Mouse (Mus musculus) lung, embryonic 14.5 days (tissue): Measurements from ENCODE around the gene Zfp712. TPM values are rescaled to one million over a fixed set of nuclear protein-coding genes. Genes with fewer than 3 reads are reported as not detected.

Source experiments
- ATAC-seq: fragments of 200-750 bp; cut with Nextera tagmentation; 2 replicates; pipeline ENCODE4 v1.8.0; 2017; ENCODE audit warnings: mild to moderate bottlenecking, moderate TSS enrichment, moderate library complexity; ENCODE audit not compliant: insufficient read depth
- DNase-seq: peaks from one replicate; pipeline ENCODE4 v3.0.0-alpha.2; 2015
- H3K27ac ChIP-seq: fragments of 300-500 bp; sonication (generic); 2 replicates; pipeline ENCODE4 v1.5.1; 2014; ENCODE audit warnings: low read depth, mild to moderate bottlenecking, moderate library complexity
- H3K27me3 ChIP-seq: fragments of 300-500 bp; sonication (generic); 2 replicates; pipeline ENCODE4 v1.6.1; 2014; ENCODE audit warnings: low read length, control low read depth; ENCODE audit not compliant: insufficient read depth
- H3K36me3 ChIP-seq: fragments of 300-500 bp; sonication (generic); 2 replicates; pipeline ENCODE4 v1.6.1; 2014; ENCODE audit warnings: control low read depth; ENCODE audit not compliant: insufficient read depth
- H3K4me1 ChIP-seq: fragments of 300-500 bp; sonication (generic); 2 replicates; pipeline ENCODE4 v1.6.1; 2014; ENCODE audit warnings: antibody characterized with exemption, control low read depth; ENCODE audit not compliant: insufficient read depth
- H3K4me2 ChIP-seq: fragments of 300-500 bp; sonication (generic); 2 replicates; pipeline ENCODE4 v1.6.1; 2014; ENCODE audit warnings: mild to moderate bottlenecking
- H3K4me3 ChIP-seq: fragments of 300-500 bp; sonication (generic); 2 replicates; pipeline ENCODE4 v1.5.1; 2014; ENCODE audit warnings: low read depth, low read length
- H3K9ac ChIP-seq: fragments of 300-500 bp; sonication (generic); 2 replicates; pipeline ENCODE4 v1.6.1; 2014
- H3K9me3 ChIP-seq: fragments of 300-500 bp; sonication (generic); 2 replicates; pipeline ENCODE4 v1.6.1; 2016; ENCODE audit warnings: low read depth, low read length, control low read depth
- CTCF ChIP-seq: IDR thresholded peaks from 2 replicates; pipeline ENCODE4 v1.5.1; 2016; ENCODE audit warnings: antibody characterized with exemption, low read depth
- WGBS: fragments of 180-500 bp; shearing (Covaris S2); extraction: QIAGEN DNeasy Blood & Tissue Kit; methylation state at CpG from one replicate; pipeline ENCODE4 v1.1.7; 2014; 5-methylcytosine and 5-hydroxymethylcytosine counted together
- polyA plus RNA-seq: library from polyadenylated mRNA; unstranded; fragments of >200 nt; fragmentation: Nextera tagmentation; extraction: Ambion mirVana; gene quantifications from 2 replicates; pipeline ENCODE4 v1.2.1, GENCODE M21; 2014

The Zfp712 gene
- polyA plus RNA-seq, 1 experiment from 2014 or later, result 3.6 TPM

- H3K27ac ChIP-seq, result peak overlapping the region; percentile 92
- ATAC-seq (peak; percentile 100), DNase-seq (peak; percentile 90)
- H3K9ac ChIP-seq, result peak overlapping the region; percentile 68
- H3K4me2 ChIP-seq, result peak overlapping the region; percentile 68
- H3K27me3 ChIP-seq, result no peaks in the 10 kb centered on the region
- H3K4me3 ChIP-seq, result peak overlapping the region; percentile 55
- under 1% methylated on average over 24 of the region's 24 CpGs for WGBS
- no peaks in the 10 kb centered on the region for H3K9me3 ChIP-seq
- 0 out of 2 replicates have a peak, but pooled peaks cover 2% of the 10 kb centered on the region for H3K36me3 ChIP-seq
- TF ChIP-seq CTCF, result 0 out of 2 replicates have a peak, but pooled peaks have one; percentile 1
- H3K4me1 ChIP-seq, result 0 out of 2 replicates have a peak, but pooled peaks cover 5% of the 10 kb centered on the region
Measured at GRCm38 (mm10) chr13:67081142-67081713, 20.3 kb upstream of the Zfp712 start.

GRCm38 (mm10) chr13:67077244-67077643, 16.3 kb upstream of the Zfp712 start:
- ATAC-seq (no peak), DNase-seq (no peak)
- WGBS, result 97% methylated on average over 2 of the region's 2 CpGs
- H3K4me2 ChIP-seq, result no peak overlapping the region
- 0 out of 2 replicates have a peak, but pooled peaks cover 5% of the 10 kb centered on the region for H3K4me1 ChIP-seq
- no peak for TF ChIP-seq CTCF
- no peak overlapping the region for H3K9ac ChIP-seq
- no peak overlapping the region for H3K4me3 ChIP-seq
- peaks cover 12% of the 10 kb centered on the region; the same call in 1 of the 2 replicates for H3K9me3 ChIP-seq
- peaks cover 25% of the 10 kb centered on the region for H3K36me3 ChIP-seq
- no peak overlapping the region for H3K27ac ChIP-seq
- H3K27me3 ChIP-seq, result no peaks in the 10 kb centered on the region

GRCm38 (mm10) chr13:67072786-67073185, 11.8 kb upstream of the Zfp712 start:
- Histone ChIP-seq H3K36me3 (peaks cover 47% of the 10 kb centered on the region), H3K4me1 (no peaks in the 10 kb centered on the region), H3K9me3 (peaks cover 32% of the 10 kb centered on the region), H3K27me3 (no peaks in the 10 kb centered on the region), H3K27ac (no peak overlapping the region), H3K4me2 (no peak overlapping the region), H3K9ac (no peak overlapping the region), H3K4me3 (no peak overlapping the region)
- DNase-seq (no peak), ATAC-seq (no peak)
- 93% methylated on average over 2 of the region's 2 CpGs for WGBS
- TF ChIP-seq CTCF, result no peak

GRCm38 (mm10) chr13:67065386-67065785, 4.4 kb upstream of the Zfp712 start:
- WGBS, result 86% methylated on average over 8 of the region's 8 CpGs

GRCm38 (mm10) chr13:67062427-67062826, 1.5 kb upstream of the Zfp712 start:
- no peak for TF ChIP-seq CTCF
- Histone ChIP-seq H3K27ac (no peak overlapping the region), H3K9ac (no peak overlapping the region), H3K36me3 (no peaks in the 10 kb centered on the region), H3K4me3 (no peak overlapping the region), H3K4me2 (no peak overlapping the region), H3K4me1 (no peaks in the 10 kb centered on the region), H3K27me3 (no peaks in the 10 kb centered on the region), H3K9me3 (peaks cover 3% of the 10 kb centered on the region; the same call in 1 of the 2 replicates)
- 53% methylated on average over 7 of the region's 7 CpGs for WGBS
- DNase-seq (no peak), ATAC-seq (no peak)

More at GRCm38 (mm10) chr13:67065386-67065785, 4.4 kb upstream of the Zfp712 start:
- Histone ChIP-seq H3K36me3 (peaks cover 16% of the 10 kb centered on the region), H3K4me1 (no peaks in the 10 kb centered on the region), H3K27me3 (no peaks in the 10 kb centered on the region), H3K4me2 (no peak overlapping the region), H3K4me3 (no peak overlapping the region), H3K9me3 (peaks cover 16% of the 10 kb centered on the region), H3K27ac (no peak overlapping the region), H3K9ac (no peak overlapping the region)
- ATAC-seq, result no peak
- DNase-seq, result no peak
- TF ChIP-seq CTCF, result no peak

- Histone ChIP-seq H3K27me3 (no peaks in the 10 kb centered on the region), H3K9me3 (no peaks in the 10 kb centered on the region), H3K9ac (peak overlapping the region; percentile 63), H3K4me3 (peak overlapping the region; percentile 61), H3K36me3 (no peaks in the 10 kb centered on the region), H3K27ac (peak overlapping the region; percentile 90; the same call in 1 of the 2 replicates), H3K4me2 (peak overlapping the region; percentile 82), H3K4me1 (no peaks in the 10 kb centered on the region)
- peak; percentile 25 for DNase-seq
- 3% methylated on average over 12 of the region's 12 CpGs for WGBS
- no peak for TF ChIP-seq CTCF
- peak; percentile 58 for ATAC-seq
Measured at GRCm38 (mm10) chr13:67060161-67060785, 697 bp downstream of the Zfp712 start.

Other genes starting within 250 kb of the Zfp712 start
- gene Gm10767, start 156.3 kb downstream of the Zfp712 start, polyA plus RNA-seq, result 0.97 and 1.5 TPM in 2 replicates
- gene Zfp708, start 36.8 kb upstream of the Zfp712 start, polyA plus RNA-seq, result 6.5 and 6.9 TPM in 2 replicates
- gene Gm28557, start 47.4 kb upstream of the Zfp712 start, polyA plus RNA-seq, result 3.4 and 3.5 TPM in 2 replicates
- 0.26 and 0.28 TPM in 2 replicates for gene Rslcan18, start 55.1 kb upstream of the Zfp712 start, polyA plus RNA-seq
- gene Zfp759, start 60.5 kb upstream of the Zfp712 start, polyA plus RNA-seq, result 2.1 and 2.6 TPM in 2 replicates
- 5.1 and 7.3 TPM in 2 replicates for gene Rsl1, start 112.0 kb upstream of the Zfp712 start, polyA plus RNA-seq
- gene Zfp455, start 133.3 kb upstream of the Zfp712 start, polyA plus RNA-seq, result 0.83 and 1.3 TPM in 2 replicates
- gene Zfp458, start 217.3 kb upstream of the Zfp712 start, polyA plus RNA-seq, result 1.7 TPM in 2 replicates
- gene Zfp457, start 245.3 kb upstream of the Zfp712 start, polyA plus RNA-seq, result 0.42 TPM in 1 of 2 replicates, not detected in the other